Mouse (Mus musculus) skeletal muscle tissue, adult 2 months (tissue): Measurements from ENCODE around the gene Gbp2b.
A peak's percentile ranks its signal among the peaks of the same experiment; 100 is the strongest.
"Not testable (repeated sequence)": the region's sequence is repeated elsewhere in the genome, so short reads cannot be mapped to it uniquely, and the experiment has no call there.

Experiments
- DNase-seq: peaks from one replicate; pipeline ENCODE4 v3.0.0-alpha.2; 2012; ENCODE audit warnings: low read depth, low spot score

The Gbp2b gene

DNA sequence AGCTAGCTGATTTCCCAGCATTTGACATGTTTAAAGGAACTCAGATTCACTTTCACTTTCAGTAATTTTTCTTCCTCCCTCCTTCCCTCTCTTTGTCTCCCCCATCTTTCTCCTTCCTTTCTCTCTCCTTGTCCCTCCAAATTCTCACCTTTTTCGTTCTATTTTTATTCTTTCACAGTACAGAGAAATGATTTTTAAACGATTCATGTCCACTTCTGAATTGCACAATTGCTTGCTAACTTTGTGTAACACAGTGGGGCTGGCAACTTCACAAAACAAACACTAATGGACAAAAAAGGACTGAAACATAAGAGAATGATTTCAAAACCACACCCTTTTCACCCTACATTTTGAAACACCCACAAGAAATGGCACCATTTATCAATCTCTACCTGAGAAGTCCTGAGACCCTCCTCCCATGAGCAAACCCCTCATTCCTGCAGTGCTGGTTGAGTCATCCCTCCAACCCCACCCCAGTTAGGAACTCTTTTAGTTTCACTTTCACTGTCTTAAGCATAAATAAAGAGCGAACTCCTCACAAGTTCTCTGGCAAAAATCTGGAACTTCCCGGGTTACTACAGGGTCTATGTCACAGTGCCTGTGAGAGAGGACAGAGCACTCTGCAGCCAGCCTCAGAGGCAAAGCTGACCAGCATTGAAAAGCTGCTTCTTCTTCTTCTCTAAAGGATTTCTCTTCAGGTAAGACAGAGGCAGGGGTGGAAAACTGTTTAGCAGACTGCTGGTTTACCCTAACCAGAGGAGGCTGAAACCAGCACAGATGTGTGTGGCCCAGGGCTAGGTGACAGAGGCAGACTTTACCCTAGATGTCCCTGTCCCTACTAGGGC is 25.7 kb downstream of the Gbp2b start, which contains the start of gene Gbp2:
Gene Gbp2 (plus strand): TSS at position 492 of the 845 bp plus-strand sequence.
- peak; percentile 43 for DNase-seq

DNA sequence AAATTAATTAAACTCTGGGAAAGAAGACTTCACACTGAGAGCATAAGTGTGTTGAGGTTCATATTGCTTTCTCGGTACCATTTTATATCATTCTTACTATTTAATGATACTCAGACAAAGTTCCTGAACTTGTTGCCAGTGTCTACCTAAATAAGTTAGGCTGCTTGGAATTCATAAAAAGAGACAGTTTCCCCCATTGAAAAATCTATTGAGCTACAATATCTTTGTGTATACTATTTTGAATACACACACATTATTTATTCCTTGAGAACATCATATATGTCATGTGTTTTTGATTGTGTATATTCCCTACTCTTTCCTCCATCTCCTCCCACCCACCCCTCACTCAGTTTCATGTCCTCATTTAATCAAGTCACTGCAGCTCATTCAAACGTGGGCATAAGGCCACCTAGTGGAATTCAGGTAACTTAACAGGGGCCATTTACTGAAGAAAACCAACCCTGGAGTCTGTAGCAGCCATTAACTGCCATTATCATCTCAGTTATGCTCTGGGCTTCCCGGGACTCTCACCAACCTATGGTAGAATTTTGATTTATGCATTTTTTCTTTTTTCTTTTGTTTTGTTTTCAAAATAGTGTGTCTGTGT is 26.4 kb downstream of the Gbp2b start:
- no peak for DNase-seq

DNA sequence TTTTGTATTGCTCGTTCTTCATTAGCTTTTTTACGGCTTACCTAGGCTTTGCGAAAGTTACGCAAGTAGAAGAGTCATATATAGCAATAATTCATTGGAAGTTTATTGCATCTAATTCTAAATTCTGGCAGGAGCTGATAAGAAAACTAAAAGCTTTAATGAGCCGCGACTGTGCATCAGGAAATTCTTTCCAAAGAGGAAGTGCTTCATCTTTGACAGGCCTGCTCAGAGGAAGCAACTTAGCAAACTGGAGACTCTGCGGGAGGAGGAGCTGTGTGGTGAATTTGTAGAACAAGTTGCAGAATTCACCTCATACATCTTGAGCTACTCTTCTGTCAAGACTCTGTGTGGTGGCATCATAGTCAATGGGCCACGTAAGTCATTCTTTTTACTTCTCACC is 35.7 kb downstream of the Gbp2b start:
- no peak for DNase-seq

DNA sequence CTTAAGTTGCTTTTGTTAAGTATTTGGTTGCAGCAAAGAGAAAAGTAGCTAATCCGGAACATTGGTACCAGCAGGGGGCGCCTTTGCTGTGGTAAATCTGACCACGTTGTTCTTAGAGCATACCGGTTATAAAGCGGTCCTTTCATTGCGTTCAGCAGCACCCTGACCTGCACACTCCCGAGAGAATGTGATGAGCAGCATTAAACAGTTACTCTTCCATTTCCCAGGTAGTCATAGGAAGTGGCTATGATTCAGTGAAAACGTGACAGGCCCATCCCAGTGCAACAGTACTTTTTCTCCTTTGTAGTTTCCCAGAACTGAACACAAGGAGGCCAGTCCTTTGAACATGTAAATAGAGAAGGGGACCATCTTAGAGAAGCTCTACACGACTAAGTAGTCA is 45.6 kb downstream of the Gbp2b start:
- DNase-seq: peak; percentile 25

DNA sequence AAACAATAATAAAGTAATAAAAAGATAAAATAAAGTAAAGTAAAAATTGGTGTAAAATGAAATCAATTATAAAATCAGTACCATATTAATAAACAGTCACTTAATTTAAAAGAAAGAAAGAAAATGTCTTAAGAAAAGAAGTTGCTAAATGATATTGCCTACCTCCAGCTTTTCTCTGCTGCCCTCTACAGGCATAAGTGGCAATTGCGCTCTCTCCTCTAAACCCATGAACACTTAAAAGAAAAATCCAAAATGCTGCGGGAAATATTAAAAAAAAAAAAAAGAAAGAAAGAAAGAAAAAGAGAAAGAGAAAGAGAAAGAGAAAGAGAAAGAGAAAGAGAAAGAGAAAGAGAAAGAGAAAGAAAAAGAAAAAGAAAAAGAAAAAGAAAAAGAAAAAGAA is 51.3 kb downstream of the Gbp2b start:
- DNase-seq: peak; percentile 14

DNA sequence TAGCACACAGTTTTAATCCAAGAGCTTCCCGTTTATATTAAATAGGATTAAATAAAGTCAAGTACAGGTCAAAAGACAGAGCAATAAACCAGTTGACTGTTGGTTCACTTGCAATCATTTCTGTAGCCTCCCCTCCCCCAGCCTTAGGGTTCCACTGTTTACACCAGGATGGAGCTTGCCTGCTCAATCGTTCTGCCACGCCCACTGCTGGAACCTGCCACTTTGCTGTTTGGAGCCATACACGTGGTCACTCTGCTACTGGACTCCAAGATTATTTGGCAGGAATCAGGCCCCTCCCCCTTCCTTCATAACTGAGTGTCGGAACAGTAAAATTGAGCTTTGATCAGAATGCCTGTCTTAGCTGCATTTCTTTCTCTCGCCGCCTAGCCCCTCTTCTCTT is 53.2 kb downstream of the Gbp2b start:
- not testable (repeated sequence) for DNase-seq

DNA sequence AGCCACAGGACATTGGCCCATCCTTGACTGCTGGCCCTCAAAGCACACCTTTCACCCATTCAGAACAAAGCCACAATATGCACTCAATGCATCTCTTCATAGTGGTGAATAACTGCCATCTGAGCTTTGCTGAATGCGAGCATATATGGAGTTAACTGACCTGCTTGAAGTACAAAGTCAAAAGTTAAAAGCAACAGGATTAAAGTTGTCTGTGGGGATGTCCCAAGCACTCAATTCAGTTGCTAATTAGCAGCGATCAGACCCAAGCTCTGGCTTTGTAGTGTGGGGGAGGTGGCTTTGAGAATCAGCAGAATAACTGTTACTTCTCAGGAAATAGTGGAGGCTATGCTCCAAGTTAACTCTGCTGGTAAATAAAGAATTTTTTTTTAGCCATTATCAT is 55.6 kb downstream of the Gbp2b start:
- DNase-seq: no peak

DNA sequence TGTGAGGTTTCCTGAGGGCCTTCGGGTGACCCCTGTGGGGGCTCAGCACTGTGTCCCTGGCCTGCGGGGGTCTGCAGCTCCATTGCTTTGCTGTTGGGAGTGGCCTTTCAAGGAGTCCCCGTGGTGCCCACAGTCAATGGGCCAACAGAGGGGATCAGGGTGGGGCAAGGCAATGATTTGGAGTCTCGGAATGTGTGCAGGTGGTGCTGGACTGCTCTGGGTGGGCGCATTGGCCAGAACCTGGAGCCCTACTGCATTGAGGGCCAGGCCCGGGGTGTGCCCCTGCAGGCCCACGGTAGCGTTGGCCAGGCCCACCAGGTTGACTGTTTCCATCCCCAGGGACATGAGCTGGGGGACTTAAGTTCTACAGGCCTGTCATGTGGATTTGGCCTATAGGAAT is 70.1 kb downstream of the Gbp2b start:
- DNase-seq: no peak
